Mouse (Mus musculus): ENCODE measurements around the gene Lmtk2. TPM values are rescaled to one million over a fixed set of nuclear protein-coding genes. Genes with fewer than 3 reads are reported as not detected.

Gene Lmtk2
- polyA plus RNA-seq, 1 experiment, result 68.2 TPM

- H3K27ac ChIP-seq (ENCODE audit: insufficient read depth, low read length), result no peak overlapping the region
- no peak for TF ChIP-seq POLR2A (IDR thresholded peaks at IDR 0.05; ENCODE audit: extremely low read depth, insufficient read depth, low read length)
- TF ChIP-seq CTCF (IDR thresholded peaks at IDR 0.05; ENCODE audit: extremely low read depth, insufficient read depth, low read length), result no peak
- H3K4me1 ChIP-seq (ENCODE audit: control insufficient read depth, insufficient read depth, low read length), result no peaks in the 10 kb centered on the region
- no peak overlapping the region for H3K4me3 ChIP-seq (ENCODE audit: insufficient read depth, low read length)
Measured at GRCm38 (mm10) chr5:144183647-144184335, 83.6 kb downstream of the Lmtk2 start.

- no peak for TF ChIP-seq CTCF (IDR thresholded peaks at IDR 0.05; ENCODE audit: extremely low read depth, insufficient read depth, low read length)
- no peak for TF ChIP-seq POLR2A (IDR thresholded peaks at IDR 0.05; ENCODE audit: extremely low read depth, insufficient read depth, low read length)
- no peak overlapping the region for H3K27ac ChIP-seq (ENCODE audit: insufficient read depth, low read length)
- no peak overlapping the region for H3K4me3 ChIP-seq (ENCODE audit: insufficient read depth, low read length)
- H3K4me1 ChIP-seq (ENCODE audit: control insufficient read depth, insufficient read depth, low read length), result no peaks in the 10 kb centered on the region
Measured at GRCm38 (mm10) chr5:144184350-144185045, 84.3 kb downstream of the Lmtk2 start.

- Histone ChIP-seq H3K27ac (ENCODE audit: insufficient read depth, low read length) (no peak overlapping the region), H3K4me3 (ENCODE audit: insufficient read depth, low read length) (no peak overlapping the region), H3K4me1 (ENCODE audit: control insufficient read depth, insufficient read depth, low read length) (no peaks in the 10 kb centered on the region)
- no peak for TF ChIP-seq POLR2A (IDR thresholded peaks at IDR 0.05; ENCODE audit: extremely low read depth, insufficient read depth, low read length)
- TF ChIP-seq CTCF (IDR thresholded peaks at IDR 0.05; ENCODE audit: extremely low read depth, insufficient read depth, low read length), result no peak
Measured at GRCm38 (mm10) chr5:144188422-144188821, 88.2 kb downstream of the Lmtk2 start.

- TF ChIP-seq CTCF (IDR thresholded peaks at IDR 0.05; ENCODE audit: extremely low read depth, insufficient read depth, low read length), result no peak
- TF ChIP-seq POLR2A (IDR thresholded peaks at IDR 0.05; ENCODE audit: extremely low read depth, insufficient read depth, low read length), result no peak
- Histone ChIP-seq H3K4me1 (ENCODE audit: control insufficient read depth, insufficient read depth, low read length) (no peaks in the 10 kb centered on the region), H3K4me3 (ENCODE audit: insufficient read depth, low read length) (no peak overlapping the region), H3K27ac (ENCODE audit: insufficient read depth, low read length) (no peak overlapping the region)
Measured at GRCm38 (mm10) chr5:144189327-144189726, 89.1 kb downstream of the Lmtk2 start.

- no peak within 1 kb of the TSS for H3K27ac ChIP-seq (ENCODE audit: insufficient read depth, low read length)
- TF ChIP-seq POLR2A (IDR thresholded peaks at IDR 0.05; ENCODE audit: extremely low read depth, insufficient read depth, low read length) (no peak), CTCF (IDR thresholded peaks at IDR 0.05; ENCODE audit: extremely low read depth, insufficient read depth, low read length) (no peak)
- no peaks in the 10 kb centered on the region for H3K4me1 ChIP-seq (ENCODE audit: control insufficient read depth, insufficient read depth, low read length)
- no peak within 1 kb of the TSS for H3K4me3 ChIP-seq (ENCODE audit: insufficient read depth, low read length)
Measured at GRCm38 (mm10) chr5:144189950-144190583, 89.8 kb downstream of the Lmtk2 start, which contains the start of gene Bhlha15. Bhlha15 (plus strand) TSS chr5:144190286.

GRCm38 (mm10) chr5:144191026-144191425, 90.8 kb downstream of the Lmtk2 start:
- H3K4me1 ChIP-seq (ENCODE audit: control insufficient read depth, insufficient read depth, low read length), result no peaks in the 10 kb centered on the region
- TF ChIP-seq POLR2A (IDR thresholded peaks at IDR 0.05; ENCODE audit: extremely low read depth, insufficient read depth, low read length) (no peak), CTCF (IDR thresholded peaks at IDR 0.05; ENCODE audit: extremely low read depth, insufficient read depth, low read length) (no peak)
- no peak overlapping the region for H3K4me3 ChIP-seq (ENCODE audit: insufficient read depth, low read length)
- H3K27ac ChIP-seq (ENCODE audit: insufficient read depth, low read length), result no peak overlapping the region

GRCm38 (mm10) chr5:144192673-144193072, 92.4 kb downstream of the Lmtk2 start:
- TF ChIP-seq CTCF (IDR thresholded peaks at IDR 0.05; ENCODE audit: extremely low read depth, insufficient read depth, low read length) (no peak), POLR2A (IDR thresholded peaks at IDR 0.05; ENCODE audit: extremely low read depth, insufficient read depth, low read length) (no peak)
- no peak overlapping the region for H3K27ac ChIP-seq (ENCODE audit: insufficient read depth, low read length)
- H3K4me1 ChIP-seq (ENCODE audit: control insufficient read depth, insufficient read depth, low read length), result no peaks in the 10 kb centered on the region
- H3K4me3 ChIP-seq (ENCODE audit: insufficient read depth, low read length), result no peak overlapping the region

GRCm38 (mm10) chr5:144194416-144194815, 94.2 kb downstream of the Lmtk2 start:
- Histone ChIP-seq H3K27ac (ENCODE audit: insufficient read depth, low read length) (no peak overlapping the region), H3K4me1 (ENCODE audit: control insufficient read depth, insufficient read depth, low read length) (no peaks in the 10 kb centered on the region), H3K4me3 (ENCODE audit: insufficient read depth, low read length) (no peak overlapping the region)
- TF ChIP-seq CTCF (IDR thresholded peaks at IDR 0.05; ENCODE audit: extremely low read depth, insufficient read depth, low read length) (no peak), POLR2A (IDR thresholded peaks at IDR 0.05; ENCODE audit: extremely low read depth, insufficient read depth, low read length) (no peak)

- H3K4me3 ChIP-seq (ENCODE audit: insufficient read depth, low read length), result no peak overlapping the region
- H3K27ac ChIP-seq (ENCODE audit: insufficient read depth, low read length), result no peak overlapping the region
- H3K4me1 ChIP-seq (ENCODE audit: control insufficient read depth, insufficient read depth, low read length), result no peaks in the 10 kb centered on the region
- TF ChIP-seq POLR2A (IDR thresholded peaks at IDR 0.05; ENCODE audit: extremely low read depth, insufficient read depth, low read length) (no peak), CTCF (IDR thresholded peaks at IDR 0.05; ENCODE audit: extremely low read depth, insufficient read depth, low read length) (no peak)
Measured at GRCm38 (mm10) chr5:144195567-144195966, 95.3 kb downstream of the Lmtk2 start.

All from cortical plate, adult 2 months (tissue).